Mouse (Mus musculus): Measurements from ENCODE around the gene Stx3.

Stx3 gene

GRCm38 (mm10) chr19:11807251-11807650 lies 12.0 kb downstream of the Stx3 start:
- DNase-seq, result no peak

GRCm38 (mm10) chr19:11804423-11804822 lies 14.8 kb downstream of the Stx3 start:
- no peak for DNase-seq

GRCm38 (mm10) chr19:11800531-11801315 lies 18.5 kb downstream of the Stx3 start:
- no peak for DNase-seq

GRCm38 (mm10) chr19:11794447-11794846 lies 24.8 kb downstream of the Stx3 start:
- DNase-seq, result no peak

- no peak for DNase-seq
Observed at GRCm38 (mm10) chr19:11793741-11794359, 25.4 kb downstream of the Stx3 start.

GRCm38 (mm10) chr19:11791825-11792224 lies 27.4 kb downstream of the Stx3 start:
- no peak for DNase-seq

GRCm38 (mm10) chr19:11788876-11789275 lies 30.3 kb downstream of the Stx3 start:
- DNase-seq, result no peak

GRCm38 (mm10) chr19:11787826-11788225 lies 31.4 kb downstream of the Stx3 start:
- DNase-seq, result no peak

- no peak for DNase-seq
Observed at GRCm38 (mm10) chr19:11785409-11786154, 33.6 kb downstream of the Stx3 start.

- peak; percentile 75 for DNase-seq
Observed at GRCm38 (mm10) chr19:11777191-11777865, 41.9 kb downstream of the Stx3 start.

- peak; percentile 86 for DNase-seq
Observed at GRCm38 (mm10) chr19:11770205-11770892, 48.9 kb downstream of the Stx3 start, which contains the start of gene Mrpl16. Gene Mrpl16, plus strand, starts transcription at chr19:11770391.

GRCm38 (mm10) chr19:11769257-11769920 lies 49.8 kb downstream of the Stx3 start:
- no peak for DNase-seq

GRCm38 (mm10) chr19:11768163-11768562 lies 51.0 kb downstream of the Stx3 start:
- peak; percentile 36 for DNase-seq

GRCm38 (mm10) chr19:11766413-11766812 lies 52.8 kb downstream of the Stx3 start:
- DNase-seq, result no peak

- no peak for DNase-seq
Observed at GRCm38 (mm10) chr19:11765059-11765458, 54.1 kb downstream of the Stx3 start.

GRCm38 (mm10) chr19:11747298-11747697 lies 71.9 kb downstream of the Stx3 start, which contains the start of gene Gif:
Gene Gif, plus strand, starts transcription at chr19:11747554.
- no peak for DNase-seq

GRCm38 (mm10) chr19:11745680-11746079 lies 73.5 kb downstream of the Stx3 start:
- no peak for DNase-seq

- no peak for DNase-seq
Observed at GRCm38 (mm10) chr19:11736455-11736854, 82.7 kb downstream of the Stx3 start.

GRCm38 (mm10) chr19:11730278-11730677 lies 88.9 kb downstream of the Stx3 start:
- no peak for DNase-seq

- no peak for DNase-seq
Observed at GRCm38 (mm10) chr19:11727304-11727703, 91.9 kb downstream of the Stx3 start.

GRCm38 (mm10) chr19:11725915-11726314 lies 93.3 kb downstream of the Stx3 start:
- no peak for DNase-seq

Data from thymus, postnatal 4 days (tissue).